Mouse (Mus musculus) erythroid progenitor cell, adult 5-6 weeks (primary cell): ENCODE measurements around the gene Pip5k1b. TPM values are rescaled to one million over a fixed set of nuclear protein-coding genes. Genes with fewer than 3 reads are reported as not detected.

Experiments used
- ATAC-seq: replicated peaks from 2 replicates; pipeline ENCODE4 v1.8.0; 2016; ENCODE audit warnings: moderate number of reproducible peaks, mild to moderate bottlenecking, moderate TSS enrichment, inconsistent platforms; ENCODE audit not compliant: poor library complexity, low FRiP score, severe bottlenecking
- total RNA-seq, 2 experiments: library from RNA; stranded (forward) in 1 of 2; stranded (reverse) in 1 of 2; fragments of 150-400 nt in 1 of 2; fragments of 186-747, 209-891 nt in 1 of 2; gene quantifications; 2 replicates each; pipeline versions ENCODE4 v1.2.3 to v1.2.4; 2015 to 2017; ENCODE audit warnings: low replicate concordance in 2 of 2

The Pip5k1b gene
- total RNA-seq, 2 experiments from 2014 or later, result 70.0 to 96.8 TPM

DNA sequence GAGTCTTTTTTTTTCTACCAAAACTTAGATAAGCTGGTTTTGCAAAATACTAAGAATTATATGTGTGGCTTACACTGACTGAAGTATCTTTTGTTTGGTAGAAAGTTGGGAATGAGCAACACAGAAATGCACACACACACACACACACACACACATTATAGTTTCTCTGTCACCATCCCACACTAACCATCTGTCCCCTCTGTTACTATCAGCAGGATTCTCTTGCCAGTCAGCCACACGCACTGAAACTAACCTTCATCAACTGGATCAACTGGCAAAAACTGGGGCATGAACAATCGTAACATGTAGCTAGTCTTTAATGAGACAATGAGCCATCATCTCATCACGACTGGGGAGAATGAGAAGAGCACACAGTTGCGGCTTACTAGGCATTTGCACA is 187.9 kb downstream of the Pip5k1b start:
- ATAC-seq, result no peak

DNA sequence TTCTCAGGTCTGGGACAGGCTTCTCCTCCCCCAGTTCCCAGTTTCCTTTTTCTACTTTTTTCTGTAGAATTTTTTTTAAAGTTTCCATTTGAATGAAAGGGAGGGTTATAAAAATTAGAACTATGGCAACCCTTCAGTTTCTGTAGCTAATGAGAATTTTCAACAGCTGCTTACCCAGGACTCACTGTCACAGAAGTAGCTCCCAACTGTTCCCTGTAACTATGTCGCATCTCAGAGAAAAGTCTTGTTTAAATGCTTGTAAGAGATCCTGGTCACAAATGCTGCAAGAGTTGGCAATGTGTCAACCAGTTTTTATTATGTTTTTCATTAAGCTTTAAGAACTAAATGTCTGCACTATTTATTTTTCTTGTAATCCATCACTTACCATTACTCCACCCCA is 188.9 kb downstream of the Pip5k1b start:
- no peak for ATAC-seq

- no peak for ATAC-seq
Measured at GRCm38 (mm10) chr19:24362626-24363321, 192.9 kb downstream of the Pip5k1b start.

DNA sequence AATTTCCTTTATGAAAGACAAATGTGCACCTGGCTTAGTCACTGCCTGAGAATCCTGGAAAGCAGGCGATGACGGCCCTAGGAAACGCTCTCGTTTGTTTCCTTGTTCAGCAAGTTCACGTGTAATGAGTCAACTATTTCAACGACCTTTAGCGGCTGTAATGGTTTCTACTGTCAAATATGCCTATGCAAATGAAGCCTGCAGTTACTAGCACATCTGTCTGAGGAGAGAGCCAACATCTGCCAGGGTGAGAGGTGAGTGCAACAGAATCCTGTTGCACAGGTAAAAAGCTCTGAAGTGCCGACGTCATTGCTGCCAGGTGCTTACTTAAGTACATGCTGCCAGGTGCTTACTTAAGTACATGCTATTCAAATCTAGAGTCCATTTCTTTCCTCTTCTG is 196.4 kb downstream of the Pip5k1b start:
- no peak for ATAC-seq

DNA sequence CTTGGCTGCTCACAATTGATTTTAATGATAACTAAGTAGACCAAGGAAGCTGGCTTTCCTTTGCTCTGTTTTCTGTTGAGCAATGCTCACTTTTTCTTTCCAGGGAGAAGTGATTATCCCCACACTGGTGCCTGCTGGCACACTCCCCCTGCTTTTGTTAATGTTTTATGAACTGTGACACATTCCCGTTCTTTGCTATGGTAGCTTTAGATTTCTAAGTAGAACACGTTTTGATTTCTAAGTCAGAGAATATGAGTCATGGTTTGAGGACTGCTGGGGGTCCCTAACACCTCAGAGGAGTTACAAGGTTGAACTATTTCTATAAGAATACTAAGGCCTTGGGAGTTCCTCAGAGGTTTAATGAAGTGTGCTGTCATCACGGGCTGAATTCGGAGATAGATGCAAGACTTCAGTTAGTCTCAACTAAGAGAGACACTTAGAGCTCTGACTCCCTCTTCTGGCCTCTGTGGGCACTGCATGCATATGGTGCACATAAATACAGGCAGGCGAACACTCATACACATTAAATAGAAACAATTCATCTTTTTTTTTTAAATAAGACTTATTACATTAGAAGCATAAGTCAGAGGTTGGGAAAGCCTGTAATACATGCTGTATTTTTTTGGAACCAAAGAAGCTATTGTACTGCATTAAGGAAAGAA is 203.2 kb downstream of the Pip5k1b start:
- no peak for ATAC-seq

DNA sequence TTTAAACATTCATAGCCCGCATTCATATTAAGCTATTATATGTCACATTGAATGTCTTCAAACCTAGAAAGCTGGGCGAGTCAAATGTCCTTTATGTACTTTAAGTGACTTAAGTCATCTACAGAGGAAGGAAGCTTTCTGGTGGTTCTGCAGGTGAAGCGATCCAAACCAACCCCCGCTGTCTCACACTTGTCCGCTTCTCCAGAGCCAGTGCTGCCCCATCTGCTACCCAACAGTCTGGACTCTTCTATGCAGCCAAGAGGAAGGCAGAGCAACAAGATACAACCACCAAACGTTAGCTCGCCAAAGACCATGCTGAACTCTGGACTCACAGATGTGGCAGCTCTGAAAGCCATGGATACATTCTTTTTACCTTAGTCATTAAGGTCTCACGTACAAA is 211.2 kb downstream of the Pip5k1b start:
- ATAC-seq, result no peak

DNA sequence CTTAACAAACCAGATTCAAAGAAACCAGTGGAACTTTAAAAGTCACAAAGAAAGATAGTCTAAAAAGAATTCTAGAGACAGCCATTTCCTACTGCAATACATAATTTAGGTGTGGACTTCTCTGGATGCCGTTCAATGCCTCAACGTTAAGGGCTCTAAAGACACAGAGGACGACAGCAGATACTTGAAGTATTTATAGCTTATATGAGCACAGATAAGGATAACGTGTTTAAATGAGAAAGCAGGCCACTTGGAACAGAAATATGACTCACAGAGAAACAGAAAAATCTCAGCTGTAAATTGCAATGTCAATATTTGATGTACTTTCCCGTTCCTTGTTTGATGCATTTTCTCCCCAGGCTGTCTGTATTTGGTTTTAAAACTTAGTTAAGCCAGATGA is 212.9 kb downstream of the Pip5k1b start:
- no peak for ATAC-seq

GRCm38 (mm10) chr19:24336370-24337076 is 219.1 kb downstream of the Pip5k1b start:
- no peak for ATAC-seq

- ATAC-seq, result no peak
Measured at GRCm38 (mm10) chr19:24335611-24336343, 219.9 kb downstream of the Pip5k1b start.

DNA sequence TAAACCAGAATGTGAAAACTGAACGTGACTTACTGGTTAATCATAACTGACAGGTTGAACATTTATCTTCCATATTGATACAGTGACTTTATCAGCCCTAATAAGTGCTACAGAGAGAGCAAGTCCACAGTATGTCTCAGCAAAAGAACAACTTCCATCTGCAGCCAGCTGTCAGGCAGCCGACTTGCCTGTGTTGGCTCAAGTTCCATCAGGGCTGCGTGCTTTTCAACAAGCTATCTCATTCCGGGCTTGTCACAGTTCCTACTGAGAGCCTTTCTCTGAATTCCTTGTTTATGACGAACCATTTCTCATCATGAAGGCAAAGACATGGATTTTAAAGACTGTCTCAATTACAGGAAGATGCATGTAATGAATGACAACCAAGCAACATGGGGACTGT is 222.7 kb downstream of the Pip5k1b start:
- no peak for ATAC-seq

- ATAC-seq, result no peak
Measured at GRCm38 (mm10) chr19:24331274-24331673, 224.4 kb downstream of the Pip5k1b start.

DNA sequence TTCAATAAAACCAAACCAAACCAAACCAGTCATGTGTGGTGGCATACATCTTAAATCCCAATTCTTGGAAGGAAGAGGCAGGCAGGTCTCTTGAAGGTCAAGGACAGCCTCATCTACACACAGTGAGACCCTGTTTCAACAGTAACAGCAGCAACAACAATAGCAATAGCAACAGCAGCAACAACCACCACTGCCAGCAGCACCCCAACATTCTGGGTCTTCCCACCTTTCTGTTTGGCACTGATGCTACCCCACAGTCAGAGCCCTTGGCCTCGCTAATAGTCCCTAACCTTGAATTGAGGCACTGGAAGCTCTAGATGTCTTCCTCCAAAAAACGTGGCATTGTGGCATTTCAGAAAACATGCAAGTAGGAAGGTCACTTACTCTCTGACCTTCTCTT is 225.3 kb downstream of the Pip5k1b start:
- no peak for ATAC-seq

GRCm38 (mm10) chr19:24327921-24328320 is 227.8 kb downstream of the Pip5k1b start:
- ATAC-seq, result no peak

DNA sequence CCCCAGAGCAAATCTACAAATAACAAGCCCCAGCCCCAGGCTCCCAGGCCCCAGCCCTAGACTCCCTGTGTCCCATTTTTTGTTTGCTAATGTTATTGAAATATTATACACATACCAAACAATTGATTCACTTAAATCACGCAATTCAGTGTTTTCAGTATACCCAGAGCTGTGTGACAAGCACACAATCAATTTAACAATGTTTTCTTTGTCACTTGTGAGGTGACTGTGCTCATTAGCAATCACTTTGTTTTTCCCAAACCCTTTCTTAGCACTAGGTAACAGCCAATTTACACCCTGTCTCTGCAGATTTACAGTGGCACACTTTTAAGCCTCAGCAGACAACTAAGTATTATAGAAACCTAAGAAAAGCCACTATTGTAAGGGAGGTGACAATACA is 228.7 kb downstream of the Pip5k1b start:
- no peak for ATAC-seq

DNA sequence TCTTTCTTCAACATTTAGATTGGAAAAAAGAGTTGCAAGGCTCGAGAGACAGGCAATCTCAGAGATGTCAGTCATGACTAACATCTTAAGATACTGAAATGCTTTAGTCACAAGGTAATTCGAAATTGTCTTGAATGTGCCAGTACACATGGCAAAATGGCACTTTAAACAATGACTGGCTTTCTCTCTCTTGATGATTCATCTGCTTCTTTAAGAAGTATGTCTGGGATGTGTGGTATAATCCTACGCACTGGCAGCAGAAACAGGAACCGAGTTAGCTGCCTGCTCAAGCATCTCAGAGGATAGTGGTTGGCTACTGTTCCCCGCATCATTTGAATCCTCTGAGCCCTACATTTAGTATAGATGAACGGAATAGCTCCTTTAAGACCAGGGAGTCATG is 230.0 kb downstream of the Pip5k1b start:
- no peak for ATAC-seq

DNA sequence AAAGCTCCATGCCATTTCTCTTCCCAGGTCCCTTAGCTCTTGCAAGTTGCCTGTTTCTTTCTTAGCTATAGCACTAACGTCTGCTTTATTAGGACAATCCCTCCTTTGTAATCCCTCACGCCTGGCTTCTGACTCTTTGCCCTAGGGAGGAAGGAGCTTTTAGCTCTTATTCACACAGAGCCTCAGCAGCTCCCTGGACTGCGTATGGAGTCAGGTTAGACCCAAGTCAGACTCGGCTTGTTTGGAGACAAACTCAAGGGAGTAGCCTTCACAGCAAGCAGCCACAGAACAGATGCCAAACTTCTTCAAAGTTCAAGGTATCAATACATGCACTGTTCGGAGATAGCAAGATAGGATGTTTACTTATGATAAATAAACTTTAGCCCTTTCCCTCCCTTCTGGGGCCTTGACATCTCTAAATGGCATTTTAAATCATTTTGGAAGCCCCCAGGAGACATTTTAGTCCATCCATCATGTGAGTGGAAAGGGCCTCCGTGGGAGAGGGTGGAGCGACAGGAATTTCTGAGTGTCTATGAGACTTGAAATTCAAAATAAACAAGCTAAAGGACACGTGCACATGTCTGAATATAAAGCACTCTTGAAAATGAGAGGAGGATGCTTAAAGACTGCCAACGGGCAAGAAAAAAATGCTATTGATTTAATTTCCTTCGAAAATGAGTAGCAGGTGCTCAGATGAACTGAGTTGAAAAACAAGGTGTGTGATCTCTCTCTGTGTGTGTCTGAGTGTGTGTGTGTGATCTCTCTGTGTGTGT is 231.6 kb downstream of the Pip5k1b start:
- ATAC-seq, result no peak

- no peak for ATAC-seq
Measured at GRCm38 (mm10) chr19:24321900-24322311, 233.8 kb downstream of the Pip5k1b start.

DNA sequence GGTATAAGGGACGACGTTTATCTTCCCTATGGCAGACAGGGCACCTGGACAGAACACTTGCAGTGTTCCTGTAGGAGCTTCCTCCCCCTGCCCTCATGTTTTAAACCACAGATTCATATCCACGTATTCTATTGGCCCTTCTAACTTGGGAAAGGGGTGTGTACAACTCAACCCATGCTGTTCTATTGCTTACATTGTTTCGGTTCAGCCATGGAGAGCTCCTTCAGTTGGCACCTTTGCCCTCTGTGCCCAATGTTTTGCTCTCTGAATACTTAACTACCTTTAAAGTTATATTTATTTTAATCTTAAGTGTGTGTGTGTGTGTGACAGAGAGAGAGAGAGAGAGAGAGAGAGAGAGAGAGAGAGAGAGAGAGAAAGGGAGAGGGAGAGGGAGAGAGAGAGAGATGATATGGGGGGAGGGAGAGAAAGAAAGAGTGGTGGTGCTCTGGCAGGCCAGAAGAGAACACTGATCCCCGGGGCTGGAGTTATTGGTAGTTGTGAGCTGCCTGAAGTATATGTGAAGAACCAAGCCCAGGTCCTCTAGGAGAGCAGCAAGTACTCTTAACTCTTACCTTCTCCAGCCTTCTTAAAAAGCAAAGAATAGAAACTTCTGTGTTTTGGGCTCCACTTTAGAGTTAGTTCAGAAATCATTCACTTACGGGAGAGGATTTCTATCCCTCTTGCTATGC is 234.3 kb downstream of the Pip5k1b start:
- no peak for ATAC-seq

- no peak for ATAC-seq
Measured at GRCm38 (mm10) chr19:24318172-24318571, 237.5 kb downstream of the Pip5k1b start.
